Comparison of ENCODE assay signal across 15 mouse cellular contexts in genomic region chr9:28705796-28706195, GRCm38 (mm10).
"Had no signal": no experiment of that assay in that cellular context is flagged by ENCODE, and none has a peak within 500 bp of the region (broad histone marks: within the 10 kb centered on the region; RNA-seq: fewer than 3 reads in every experiment).

No protein-coding gene starts in this region.

- H3K4me3 ChIP-seq: liver, embryonic 13.5 days; myocyte; neural tube, embryonic 13.5 days; stomach, embryonic 15.5 days had no signal

- H3K27ac ChIP-seq: liver, embryonic 13.5 days; neural tube, embryonic 13.5 days; stomach, embryonic 15.5 days had no signal

- DNase-seq: kidney, adult 9 months; kidney, postnatal 14 days; kidney, postnatal 4 days; liver, embryonic 13.5 days; lung, adult 2 months; lung, postnatal 14 days; lung, postnatal 4 days; midbrain, embryonic 14.5 days; retina, postnatal 1 day; right cerebral cortex, postnatal 25 days; spleen, adult 18-20 months; thymus, postnatal 25 days had no signal
